Mouse (Mus musculus) spleen, postnatal 4 days (tissue): ENCODE measurements at regions not wholly inside any gene's neighbourhood (a gene's known extent, or its start where the extent isn't known, plus 50 kb on each side); places are given as distances from the start of the nearest gene placed in this dataset.

Experiments
- DNase-seq, 2 experiments: peaks; one replicate each; pipeline ENCODE4 v3.0.0; 2022; ENCODE audit warnings: low spot score in 2 of 2

GRCm38 (mm10) chr10:96309766-96310165 lies 173.4 kb downstream of the Gm5426 start:
- no peak for DNase-seq

GRCm38 (mm10) chr10:96325297-96325696 lies 188.9 kb downstream of the Gm5426 start:
- DNase-seq: no peak

- DNase-seq: no peak
Observed at GRCm38 (mm10) chr10:96330639-96331487, 194.5 kb downstream of the Gm5426 start.

GRCm38 (mm10) chr10:96332731-96333201 lies 196.4 kb downstream of the Gm5426 start:
- DNase-seq: peak; percentile 42 to 69

- peak; percentile 38 to 67 for DNase-seq
Observed at GRCm38 (mm10) chr10:96333224-96333623, 196.8 kb downstream of the Gm5426 start.

- DNase-seq: no peak
Observed at GRCm38 (mm10) chr10:96336271-96336670, 199.9 kb downstream of the Gm5426 start.

- DNase-seq: no peak
Observed at GRCm38 (mm10) chr10:96337088-96337666, 200.8 kb downstream of the Gm5426 start.

- no peak for DNase-seq
Observed at GRCm38 (mm10) chr10:96337797-96338608, 201.6 kb downstream of the Gm5426 start.

- no peak for DNase-seq
Observed at GRCm38 (mm10) chr10:96338609-96338978, 202.2 kb downstream of the Gm5426 start.

- no peak for DNase-seq
Observed at GRCm38 (mm10) chr10:96342476-96342875, 206.1 kb downstream of the Gm5426 start.

- DNase-seq: no peak
Observed at GRCm38 (mm10) chr10:96343666-96344065, 207.3 kb downstream of the Gm5426 start.

- DNase-seq: no peak
Observed at GRCm38 (mm10) chr10:96350692-96351091, 214.3 kb downstream of the Gm5426 start.

- no peak for DNase-seq
Observed at GRCm38 (mm10) chr10:96351320-96351719, 214.9 kb downstream of the Gm5426 start.

GRCm38 (mm10) chr10:96356980-96357624 lies 220.7 kb downstream of the Gm5426 start:
- no peak for DNase-seq

- no peak for DNase-seq
Observed at GRCm38 (mm10) chr10:96357632-96358031, 221.2 kb downstream of the Gm5426 start.

- DNase-seq: no peak
Observed at GRCm38 (mm10) chr10:96358984-96359383, 222.6 kb downstream of the Gm5426 start.

GRCm38 (mm10) chr10:96362211-96362610 lies 225.8 kb downstream of the Gm5426 start:
- no peak for DNase-seq

- DNase-seq: no peak
Observed at GRCm38 (mm10) chr10:96363867-96364266, 227.5 kb downstream of the Gm5426 start.

GRCm38 (mm10) chr10:96365101-96365500 lies 228.7 kb downstream of the Gm5426 start:
- DNase-seq: no peak

- DNase-seq: no peak
Observed at GRCm38 (mm10) chr10:96366871-96367270, 230.5 kb downstream of the Gm5426 start.

- peak; percentile 73 to 77 for DNase-seq
Observed at GRCm38 (mm10) chr10:96370547-96371320, 234.3 kb downstream of the Gm5426 start.
